Mouse (Mus musculus) ES-E14 (cell line): Measurements from ENCODE around the gene Hydin.

ENCODE experiments used
- CHD2 ChIP-seq: IDR thresholded peaks from 2 replicates; pipeline ENCODE4 v1.6.1; 2014; ENCODE audit warnings: mild to moderate bottlenecking, low read depth, low read length, inconsistent platforms
- ZNF384 ChIP-seq: IDR thresholded peaks from 2 replicates; pipeline ENCODE4 v1.6.1; 2012; ENCODE audit warnings: low read depth, low read length, inconsistent platforms

DNA sequence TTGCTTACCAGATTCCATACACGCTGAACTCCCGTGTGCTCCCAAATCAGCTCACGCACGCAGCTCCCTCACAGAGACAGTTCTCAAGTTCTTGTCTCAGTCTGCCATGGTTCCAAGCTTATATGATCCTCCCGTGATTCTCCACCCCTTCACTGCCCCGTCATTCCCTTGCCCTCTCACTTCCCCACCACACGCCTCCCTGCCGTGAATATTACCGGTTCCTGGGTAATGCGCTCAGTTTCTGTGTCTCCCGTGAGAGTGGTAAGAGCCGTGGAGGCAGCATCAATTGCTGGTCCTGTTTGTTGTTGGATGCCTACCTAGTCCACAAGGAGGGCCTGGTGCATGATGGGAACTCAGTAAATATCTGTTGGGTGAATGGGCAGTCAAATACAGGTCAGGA, 255.1 kb downstream of the Hydin start:
- TF ChIP-seq CHD2: no peak
- no peak for TF ChIP-seq ZNF384
